Mouse (Mus musculus) thymus, adult 2 months (tissue): ENCODE results near the gene Traf3ip1.

Source experiments
- CTCF ChIP-seq: fragments of 200-500 bp; IDR thresholded peaks from 2 replicates; pipeline ENCODE4 v1.5.1; 2012; ENCODE audit warnings: mild to moderate bottlenecking, control low read depth, low read length, moderate library complexity, borderline replicate concordance; ENCODE audit not compliant: control insufficient read depth, poor library complexity, insufficient read depth; ENCODE audit errors: extremely low read depth
- POLR2A ChIP-seq: fragments of 200-500 bp; IDR thresholded peaks from 2 replicates; pipeline ENCODE4 v1.6.1; 2012; ENCODE audit warnings: mild to moderate bottlenecking, low read length, control low read depth, moderate library complexity; ENCODE audit not compliant: control insufficient read depth, poor library complexity, insufficient read depth; ENCODE audit errors: extremely low read depth

DNA sequence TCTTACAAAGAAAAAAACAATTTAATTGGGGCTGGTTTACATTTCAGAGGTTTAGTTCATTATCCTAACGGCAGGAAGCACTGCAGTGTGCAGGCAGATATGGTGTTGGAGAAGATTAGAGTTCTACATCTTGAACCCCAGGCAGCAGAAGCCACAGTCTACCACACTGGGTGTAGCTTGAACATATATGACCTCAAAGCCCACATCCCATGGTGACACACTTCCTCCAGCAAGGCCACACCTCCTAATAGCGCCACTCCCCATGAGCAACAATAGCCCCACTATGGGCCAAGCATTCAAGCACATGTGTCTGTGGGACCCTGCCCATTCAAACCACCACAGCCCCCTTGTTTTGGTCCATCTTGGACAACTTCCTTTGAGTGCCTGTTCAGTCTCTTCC lies 72.8 kb downstream of the Traf3ip1 start:
- TF ChIP-seq CTCF (no peak), POLR2A (no peak)
